Mouse (Mus musculus) hindbrain, embryonic 16.5 days (tissue): ENCODE data around the gene Slc25a35. TPM values are rescaled to one million over a fixed set of nuclear protein-coding genes. Genes with fewer than 3 reads are reported as not detected.
A peak's percentile ranks its signal among the peaks of the same experiment; 100 is the strongest.
"Not testable (repeated sequence)": the region's sequence is repeated elsewhere in the genome, so short reads cannot be mapped to it uniquely, and the experiment has no call there.

ENCODE experiments used
- ATAC-seq: fragments of 200-750 bp; cut with Nextera tagmentation; 2 replicates; pipeline ENCODE4 v1.8.0; 2017; ENCODE audit warnings: moderate TSS enrichment, moderate library complexity
- H3K27ac ChIP-seq: fragments of 300-500 bp; sonication (generic); 2 replicates; pipeline ENCODE4 v1.5.1; 2014; ENCODE audit warnings: low read depth, mild to moderate bottlenecking, control low read depth, low read length, moderate library complexity
- H3K27me3 ChIP-seq: fragments of 300-500 bp; sonication (generic); replicated peaks from 2 replicates; pipeline ENCODE4 v1.6.1; 2014; ENCODE audit warnings: low read length; ENCODE audit not compliant: control insufficient read depth, insufficient read depth
- H3K36me3 ChIP-seq: fragments of 300-500 bp; sonication (generic); 2 replicates; pipeline ENCODE4 v1.6.1; 2014; ENCODE audit warnings: mild to moderate bottlenecking, low read length, moderate library complexity, mixed read lengths; ENCODE audit not compliant: control insufficient read depth, insufficient read depth
- H3K4me1 ChIP-seq: fragments of 300-500 bp; sonication (generic); 2 replicates; pipeline ENCODE4 v1.6.1; 2014; ENCODE audit warnings: low read depth, low read length; ENCODE audit not compliant: control insufficient read depth, insufficient read depth
- H3K4me2 ChIP-seq: fragments of 300-500 bp; sonication (generic); 2 replicates; pipeline ENCODE4 v1.6.1; 2014; ENCODE audit warnings: mild to moderate bottlenecking, low read length, control low read depth, moderate library complexity
- H3K4me3 ChIP-seq: fragments of 300-500 bp; sonication (generic); 2 replicates; pipeline ENCODE4 v1.5.1; 2014; ENCODE audit warnings: mild to moderate bottlenecking, low read length, control low read depth, moderate library complexity
- H3K9ac ChIP-seq: fragments of 300-500 bp; sonication (generic); 2 replicates; pipeline ENCODE4 v1.6.1; 2014; ENCODE audit warnings: low read depth, mild to moderate bottlenecking, control low read depth, low read length, moderate library complexity
- H3K9me3 ChIP-seq: fragments of 300-500 bp; sonication (generic); 2 replicates; pipeline ENCODE4 v1.6.1; 2014; ENCODE audit warnings: mild to moderate bottlenecking, low read length, moderate library complexity; ENCODE audit not compliant: control insufficient read depth
- WGBS: fragments of 180-500 bp; shearing (Covaris S2); extraction: QIAGEN DNeasy Blood & Tissue Kit; methylation state at CpG from one replicate; pipeline ENCODE4 v1.1.7; 2014; 5-methylcytosine and 5-hydroxymethylcytosine counted together
- polyA plus RNA-seq: library from polyadenylated mRNA; unstranded; fragments of >200 nt; fragmentation: Nextera tagmentation; extraction: Ambion mirVana; gene quantifications from 2 replicates; pipeline ENCODE4 v1.2.1, GENCODE M21; 2015

Slc25a35 gene
- polyA plus RNA-seq, 1 experiment from 2014 or later, result 3.4 TPM

DNA sequence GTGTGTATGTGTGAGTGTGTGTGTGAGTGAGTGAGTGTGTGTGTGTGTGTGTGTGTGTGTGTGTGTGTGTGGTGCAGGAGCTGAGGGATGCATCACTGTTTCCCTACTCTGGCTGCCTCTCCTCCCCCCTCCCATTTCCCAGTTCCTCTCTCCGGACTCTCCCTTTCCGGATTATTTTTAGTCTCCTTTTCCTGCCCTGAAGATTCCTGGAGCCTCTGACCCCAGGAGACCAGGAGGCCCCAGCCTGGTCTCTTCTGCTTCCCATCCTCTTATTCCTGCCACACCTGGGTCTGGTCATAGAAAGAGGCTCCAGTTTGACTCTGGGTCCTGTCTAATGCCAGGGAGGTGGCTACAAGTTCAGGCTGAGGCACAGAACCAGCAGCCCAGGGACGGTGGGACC lies 11.8 kb upstream of the Slc25a35 start:
- no peak overlapping the region for H3K4me3 ChIP-seq
- no peak for ATAC-seq
- H3K9me3 ChIP-seq, result no peaks in the 10 kb centered on the region
- H3K4me1 ChIP-seq, result peaks cover 11% of the 10 kb centered on the region
- WGBS, result 37% methylated on average over 3 of the region's 3 CpGs
- no peaks in the 10 kb centered on the region for H3K36me3 ChIP-seq
- H3K9ac ChIP-seq, result no peak overlapping the region
- H3K27me3 ChIP-seq, result peaks cover 23% of the 10 kb centered on the region
- peak overlapping the region; percentile 16; the same call in 1 of the 2 replicates for H3K27ac ChIP-seq
- H3K4me2 ChIP-seq, result no peak overlapping the region

GRCm38 (mm10) chr11:68956697-68957096 lies 11.2 kb upstream of the Slc25a35 start:
- Histone ChIP-seq H3K27ac (no peak overlapping the region), H3K9ac (no peak overlapping the region; the same call in 1 of the 2 replicates)
- no peak for ATAC-seq

GRCm38 (mm10) chr11:68957308-68957707 lies 10.6 kb upstream of the Slc25a35 start, which contains the start of gene Arhgef15:
TSS of gene Arhgef15 (minus strand) at chr11:68957480.
- peaks cover 23% of the 10 kb centered on the region for H3K27me3 ChIP-seq
- 39% methylated on average over 8 of the region's 8 CpGs for WGBS
- no peak within 1 kb of the TSS for H3K4me2 ChIP-seq
- ATAC-seq, result no peak
- H3K27ac ChIP-seq, result peak within 1 kb of the TSS; percentile 16; the same call in 1 of the 2 replicates
- H3K36me3 ChIP-seq, result no peaks in the 10 kb centered on the region
- 0 out of 2 replicates have a peak within 1 kb of the TSS, but pooled peaks have one; percentile 3 for H3K4me3 ChIP-seq
- H3K9me3 ChIP-seq, result no peaks in the 10 kb centered on the region
- no peak within 1 kb of the TSS; the same call in 1 of the 2 replicates for H3K9ac ChIP-seq
- H3K4me1 ChIP-seq, result peaks cover 11% of the 10 kb centered on the region

More at GRCm38 (mm10) chr11:68956697-68957096, 11.2 kb upstream of the Slc25a35 start:
- Histone ChIP-seq H3K27me3 (peaks cover 23% of the 10 kb centered on the region), H3K9me3 (no peaks in the 10 kb centered on the region), H3K4me2 (no peak overlapping the region), H3K4me1 (peaks cover 11% of the 10 kb centered on the region), H3K36me3 (no peaks in the 10 kb centered on the region), H3K4me3 (0 out of 2 replicates have a peak overlapping the region, but pooled peaks have one; percentile 3)
- 35% methylated on average over 13 of the region's 13 CpGs for WGBS

GRCm38 (mm10) chr11:68957971-68958370 lies 10.0 kb upstream of the Slc25a35 start:
- H3K27ac ChIP-seq, result no peak overlapping the region
- no peak overlapping the region for H3K4me3 ChIP-seq
- ATAC-seq, result no peak
- H3K9me3 ChIP-seq, result no peaks in the 10 kb centered on the region
- no peak overlapping the region for H3K9ac ChIP-seq
- 90% methylated on average over 1 of the region's 1 CpGs for WGBS
- H3K36me3 ChIP-seq, result no peaks in the 10 kb centered on the region
- H3K27me3 ChIP-seq, result peaks cover 20% of the 10 kb centered on the region
- peaks cover 11% of the 10 kb centered on the region for H3K4me1 ChIP-seq
- no peak overlapping the region for H3K4me2 ChIP-seq

- ATAC-seq, result no peak
- whole genome bisulfite sequencing, result 73% methylated on average over 3 of the region's 3 CpGs
- no peak overlapping the region for H3K27ac ChIP-seq
- H3K4me3 ChIP-seq, result no peak overlapping the region
- no peak overlapping the region for H3K4me2 ChIP-seq
- H3K9me3 ChIP-seq, result no peaks in the 10 kb centered on the region
- H3K36me3 ChIP-seq, result no peaks in the 10 kb centered on the region
- peaks cover 6% of the 10 kb centered on the region for H3K27me3 ChIP-seq
- no peak overlapping the region for H3K9ac ChIP-seq
- no peaks in the 10 kb centered on the region for H3K4me1 ChIP-seq
Observed at GRCm38 (mm10) chr11:68961596-68961995, 6.3 kb upstream of the Slc25a35 start.

GRCm38 (mm10) chr11:68962159-68962558 lies 5.8 kb upstream of the Slc25a35 start:
- not testable (repeated sequence) for H3K27ac ChIP-seq, H3K9me3 ChIP-seq, H3K4me2 ChIP-seq, H3K27me3 ChIP-seq, H3K4me1 ChIP-seq, H3K4me3 ChIP-seq, H3K36me3 ChIP-seq, ATAC-seq, H3K9ac ChIP-seq
- 24% methylated on average over 11 of the region's 11 CpGs for WGBS

- no peak for ATAC-seq
- Histone ChIP-seq H3K27ac (no peak overlapping the region), H3K4me1 (peaks cover 8% of the 10 kb centered on the region), H3K36me3 (no peaks in the 10 kb centered on the region), H3K9ac (no peak overlapping the region), H3K4me3 (no peak overlapping the region), H3K27me3 (no peaks in the 10 kb centered on the region; the same call in 1 of the 2 replicates), H3K4me2 (no peak overlapping the region), H3K9me3 (no peaks in the 10 kb centered on the region)
- WGBS, result 79% methylated on average over 2 of the region's 2 CpGs
Observed at GRCm38 (mm10) chr11:68963405-68963804, 4.5 kb upstream of the Slc25a35 start.

DNA sequence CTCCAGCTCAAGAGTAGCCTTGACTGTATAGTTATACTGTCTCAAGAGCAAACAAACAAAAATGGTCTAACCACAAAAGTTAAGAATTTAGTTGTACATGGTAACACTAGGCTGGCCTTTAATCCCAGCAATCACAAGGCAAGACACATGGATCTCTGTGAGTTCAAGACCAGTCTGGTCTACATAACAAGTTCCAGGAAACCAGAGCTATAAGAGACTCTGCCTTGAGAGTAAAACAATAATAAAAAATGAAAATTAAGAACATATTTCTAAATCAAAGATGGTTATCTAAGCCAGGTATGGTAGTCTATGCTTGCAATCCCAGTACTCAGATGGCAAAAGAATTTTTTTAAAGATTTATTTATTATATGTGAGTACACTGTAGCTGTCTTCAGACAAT lies 2.9 kb upstream of the Slc25a35 start:
- no peak for ATAC-seq
- no peak overlapping the region for H3K4me2 ChIP-seq
- no peaks in the 10 kb centered on the region for H3K9me3 ChIP-seq
- H3K9ac ChIP-seq, result no peak overlapping the region
- H3K4me1 ChIP-seq, result peaks cover 12% of the 10 kb centered on the region
- H3K27ac ChIP-seq, result no peak overlapping the region
- no peak overlapping the region for H3K4me3 ChIP-seq
- no peaks in the 10 kb centered on the region for H3K36me3 ChIP-seq
- no peaks in the 10 kb centered on the region for H3K27me3 ChIP-seq

DNA sequence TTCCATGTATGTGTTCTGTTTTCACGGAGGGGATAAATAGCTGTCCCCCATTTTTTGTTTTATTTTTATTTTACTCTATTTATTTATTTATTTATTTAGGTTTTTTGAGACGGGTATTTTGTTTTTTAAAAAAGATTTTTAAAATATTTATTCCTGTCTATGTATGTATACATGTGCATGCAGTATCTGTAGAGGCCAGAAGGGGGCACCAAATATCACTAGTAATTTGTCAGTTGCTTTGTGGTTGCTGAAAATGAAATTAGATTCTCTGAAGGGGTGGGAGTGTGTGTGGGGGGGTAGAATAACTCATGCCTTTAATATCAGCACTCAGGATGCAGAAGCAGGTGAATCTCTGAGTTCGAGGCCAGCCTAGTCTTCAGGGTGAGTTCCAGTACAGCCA lies 2.1 kb upstream of the Slc25a35 start:
- no peaks in the 10 kb centered on the region for H3K27me3 ChIP-seq
- no peaks in the 10 kb centered on the region for H3K9me3 ChIP-seq
- H3K4me2 ChIP-seq, result no peak overlapping the region
- no peak for ATAC-seq
- no peak overlapping the region for H3K4me3 ChIP-seq
- H3K27ac ChIP-seq, result no peak overlapping the region
- H3K4me1 ChIP-seq, result peaks cover 12% of the 10 kb centered on the region
- 43% methylated on average over 3 of the region's 3 CpGs for WGBS
- H3K9ac ChIP-seq, result no peak overlapping the region
- H3K36me3 ChIP-seq, result no peaks in the 10 kb centered on the region

- Histone ChIP-seq H3K9me3 (no peaks in the 10 kb centered on the region), H3K27ac (no peak overlapping the region), H3K4me1 (peaks cover 12% of the 10 kb centered on the region), H3K9ac (no peak overlapping the region), H3K4me3 (no peak overlapping the region), H3K36me3 (no peaks in the 10 kb centered on the region), H3K4me2 (peak overlapping the region; percentile 95; the same call in 1 of the 2 replicates), H3K27me3 (no peaks in the 10 kb centered on the region)
- WGBS, result 61% methylated on average over 1 of the region's 1 CpGs
- ATAC-seq, result no peak
Observed at GRCm38 (mm10) chr11:68966554-68966953, 1.4 kb upstream of the Slc25a35 start.
